Mouse (Mus musculus) liver, postnatal 0 days (tissue): ENCODE measurements around the gene Dbndd2.

Experiments
- CTCF ChIP-seq: sonication (generic); IDR thresholded peaks from 2 replicates; pipeline ENCODE4 v1.5.1; 2016; ENCODE audit warnings: antibody characterized with exemption, low read depth
- EP300 ChIP-seq: IDR thresholded peaks from 2 replicates; pipeline ENCODE4 v1.6.1; 2016; ENCODE audit warnings: antibody characterized with exemption, low read depth, mild to moderate bottlenecking

GRCm38 (mm10) chr2:164528557-164528956 is 42.7 kb downstream of the Dbndd2 start:
- no peak for TF ChIP-seq CTCF
- no peak for TF ChIP-seq EP300
